Mouse (Mus musculus): ENCODE measurements around the gene Nfkbie. TPM values are rescaled to one million over a fixed set of nuclear protein-coding genes. Genes with fewer than 3 reads are reported as not detected.

Nfkbie gene
- polyA plus RNA-seq, 1 experiment from 2014 or later: 2.7 TPM

DNA sequence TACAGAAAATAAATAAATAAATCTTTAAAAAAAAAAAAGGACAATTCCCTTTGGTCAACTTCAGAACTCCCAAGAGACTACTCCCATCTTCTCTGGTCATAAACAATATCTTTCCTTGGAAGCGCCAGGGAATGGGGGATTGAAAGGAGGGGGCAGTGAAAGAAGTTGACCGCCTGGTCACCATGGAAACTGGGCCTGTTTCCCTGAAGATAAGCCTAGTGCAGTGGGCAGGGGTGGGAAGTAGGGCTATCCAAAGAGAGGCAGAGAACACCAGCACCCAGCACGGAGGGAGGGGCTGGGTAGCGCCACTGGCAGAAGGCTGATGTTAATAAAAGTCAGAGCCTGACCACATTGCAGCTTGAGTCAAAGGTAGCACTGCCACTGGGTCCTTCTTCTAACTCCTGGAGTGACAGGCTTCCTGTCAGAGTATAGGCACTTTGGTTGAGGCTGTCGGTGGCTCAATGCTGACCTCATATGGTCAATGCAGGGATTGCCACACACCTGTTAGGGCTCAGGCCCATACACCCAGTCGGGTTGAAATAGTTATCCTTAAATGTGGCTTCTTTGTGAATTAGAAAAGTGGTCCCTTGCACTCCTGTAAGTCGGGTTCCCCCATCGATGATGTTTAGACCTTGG lies 3.6 kb upstream of the Nfkbie start:
- 4% methylated on average over 8 of the region's 8 CpGs for WGBS
- Histone ChIP-seq H3K4me2 (no peak overlapping the region), H3K36me3 (no peaks in the 10 kb centered on the region), H3K27ac (replicated peaks) (no peak overlapping the region), H3K4me1 (peaks cover 26% of the 10 kb centered on the region), H3K9ac (no peak overlapping the region), H3K27me3 (replicated peaks) (peaks cover 78% of the 10 kb centered on the region), H3K9me3 (no peaks in the 10 kb centered on the region), H3K4me3 (no peak overlapping the region)
- ATAC-seq (ENCODE audit: extremely low read depth, insufficient number of reproducible peaks, low FRiP score, low TSS enrichment): no peak; the same call in 1 of the 2 replicates

DNA sequence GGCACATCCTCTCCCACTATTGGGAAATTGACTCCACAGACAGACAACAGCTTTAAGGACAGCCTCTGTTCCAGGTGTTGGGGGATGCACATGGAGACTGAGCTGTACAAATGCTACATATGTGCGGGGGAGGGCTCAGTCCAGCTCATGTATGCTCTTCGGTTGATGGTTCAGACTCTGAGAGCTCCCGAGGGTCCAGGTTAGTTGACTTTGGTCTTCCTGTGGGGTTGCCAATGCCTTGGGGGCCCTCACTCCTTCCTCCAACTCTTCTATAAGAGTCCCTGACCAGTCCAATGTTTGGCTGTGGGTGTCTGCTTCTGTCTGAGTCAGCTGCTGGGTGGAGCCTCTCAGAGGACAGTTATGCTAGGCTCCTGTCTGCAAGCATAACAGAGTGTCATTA lies 2.4 kb upstream of the Nfkbie start:
- H3K4me3 ChIP-seq: no peak overlapping the region
- no peaks in the 10 kb centered on the region for H3K9me3 ChIP-seq
- ATAC-seq (ENCODE audit: extremely low read depth, insufficient number of reproducible peaks, low FRiP score, low TSS enrichment): no peak
- H3K4me1 ChIP-seq: peaks cover 36% of the 10 kb centered on the region
- H3K27me3 ChIP-seq (replicated peaks): peaks cover 77% of the 10 kb centered on the region
- H3K4me2 ChIP-seq: no peak overlapping the region
- H3K27ac ChIP-seq (replicated peaks): no peak overlapping the region
- no peak overlapping the region for H3K9ac ChIP-seq
- H3K36me3 ChIP-seq: no peaks in the 10 kb centered on the region
- WGBS: 63% methylated on average over 3 of the region's 3 CpGs

DNA sequence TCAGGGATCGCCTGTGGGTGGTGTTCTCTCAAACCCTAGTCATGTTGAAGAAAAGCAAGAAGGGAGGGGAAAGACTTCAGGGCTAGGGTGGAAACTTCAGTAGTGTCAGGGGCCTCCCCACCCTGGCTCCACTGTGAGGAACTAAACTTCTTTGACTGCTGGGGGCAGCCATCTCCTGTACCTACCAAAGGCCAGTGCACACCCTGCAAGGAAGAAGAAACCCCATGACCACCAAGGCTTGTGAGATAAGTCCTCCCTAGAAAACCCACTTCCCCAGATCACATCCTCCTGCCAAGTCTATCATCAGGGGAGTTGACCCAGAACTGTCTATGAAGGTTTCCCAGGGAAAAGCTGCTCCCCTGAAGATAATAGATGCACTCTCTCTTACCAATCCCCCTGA lies 1.1 kb upstream of the Nfkbie start:
- H3K4me2 ChIP-seq: no peak overlapping the region
- no peaks in the 10 kb centered on the region for H3K36me3 ChIP-seq
- no peak overlapping the region for H3K9ac ChIP-seq
- H3K27ac ChIP-seq (replicated peaks): no peak overlapping the region
- H3K4me3 ChIP-seq: no peak overlapping the region
- H3K27me3 ChIP-seq (replicated peaks): peaks cover 75% of the 10 kb centered on the region
- no peak for ATAC-seq (ENCODE audit: extremely low read depth, insufficient number of reproducible peaks, low FRiP score, low TSS enrichment)
- no peaks in the 10 kb centered on the region for H3K9me3 ChIP-seq
- 21% methylated on average over 1 of the region's 1 CpGs for WGBS
- peaks cover 34% of the 10 kb centered on the region for H3K4me1 ChIP-seq

GRCm38 (mm10) chr17:45556107-45556489 lies 595 bp downstream of the Nfkbie start:
- Histone ChIP-seq H3K27ac (replicated peaks) (no peak overlapping the region), H3K27me3 (replicated peaks) (peaks cover 60% of the 10 kb centered on the region), H3K9me3 (no peaks in the 10 kb centered on the region), H3K9ac (peak overlapping the region; percentile 76), H3K4me2 (peak overlapping the region; percentile 78), H3K4me1 (peaks cover 25% of the 10 kb centered on the region), H3K36me3 (no peaks in the 10 kb centered on the region), H3K4me3 (peak overlapping the region; percentile 70)
- ATAC-seq (ENCODE audit: extremely low read depth, insufficient number of reproducible peaks, low FRiP score, low TSS enrichment): no peak
- WGBS: 2% methylated on average over 14 of the region's 14 CpGs

- no peak for ATAC-seq (ENCODE audit: extremely low read depth, insufficient number of reproducible peaks, low FRiP score, low TSS enrichment)
- WGBS: 60% methylated on average over 3 of the region's 3 CpGs
- Histone ChIP-seq H3K9me3 (no peaks in the 10 kb centered on the region), H3K4me3 (peak overlapping the region; percentile 70), H3K4me2 (peak overlapping the region; percentile 78), H3K9ac (peak overlapping the region; percentile 76), H3K27me3 (replicated peaks) (peaks cover 54% of the 10 kb centered on the region), H3K4me1 (peaks cover 25% of the 10 kb centered on the region), H3K36me3 (no peaks in the 10 kb centered on the region), H3K27ac (replicated peaks) (no peak overlapping the region)
Measured at GRCm38 (mm10) chr17:45556514-45557245, 1.2 kb downstream of the Nfkbie start.

DNA sequence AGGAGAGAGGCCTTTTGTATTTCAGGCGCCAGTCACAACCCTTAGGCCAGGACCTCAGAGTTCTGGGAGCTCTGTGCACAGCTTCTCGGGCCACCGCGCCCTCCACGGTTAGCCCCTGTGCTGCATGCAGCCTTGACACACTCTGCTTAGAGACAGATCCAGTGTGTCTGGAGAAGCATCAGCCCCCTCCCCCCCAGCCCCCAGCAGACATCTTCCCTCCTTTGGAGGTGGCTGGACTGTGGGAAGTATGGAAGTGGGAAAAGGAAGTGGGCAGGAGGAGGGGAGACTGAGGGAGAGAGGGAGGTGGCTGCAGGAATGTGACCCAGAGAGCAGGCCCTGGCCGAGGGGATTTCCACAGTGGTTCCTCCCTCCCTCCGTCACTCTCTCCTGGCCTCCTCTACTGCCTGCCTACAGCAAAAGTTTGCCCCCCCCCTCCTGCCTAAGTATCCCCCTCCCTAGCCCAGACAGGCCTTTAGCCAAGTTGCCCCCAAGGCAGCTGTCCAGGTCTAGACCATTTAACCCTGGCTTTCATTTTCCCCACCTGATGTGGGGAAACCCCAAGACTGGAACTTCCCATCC lies 1.8 kb downstream of the Nfkbie start:
- Histone ChIP-seq H3K4me3 (peak overlapping the region; percentile 70; the same call in 1 of the 2 replicates), H3K27me3 (replicated peaks) (peaks cover 54% of the 10 kb centered on the region)
- WGBS: 63% methylated on average over 7 of the region's 7 CpGs

DNA sequence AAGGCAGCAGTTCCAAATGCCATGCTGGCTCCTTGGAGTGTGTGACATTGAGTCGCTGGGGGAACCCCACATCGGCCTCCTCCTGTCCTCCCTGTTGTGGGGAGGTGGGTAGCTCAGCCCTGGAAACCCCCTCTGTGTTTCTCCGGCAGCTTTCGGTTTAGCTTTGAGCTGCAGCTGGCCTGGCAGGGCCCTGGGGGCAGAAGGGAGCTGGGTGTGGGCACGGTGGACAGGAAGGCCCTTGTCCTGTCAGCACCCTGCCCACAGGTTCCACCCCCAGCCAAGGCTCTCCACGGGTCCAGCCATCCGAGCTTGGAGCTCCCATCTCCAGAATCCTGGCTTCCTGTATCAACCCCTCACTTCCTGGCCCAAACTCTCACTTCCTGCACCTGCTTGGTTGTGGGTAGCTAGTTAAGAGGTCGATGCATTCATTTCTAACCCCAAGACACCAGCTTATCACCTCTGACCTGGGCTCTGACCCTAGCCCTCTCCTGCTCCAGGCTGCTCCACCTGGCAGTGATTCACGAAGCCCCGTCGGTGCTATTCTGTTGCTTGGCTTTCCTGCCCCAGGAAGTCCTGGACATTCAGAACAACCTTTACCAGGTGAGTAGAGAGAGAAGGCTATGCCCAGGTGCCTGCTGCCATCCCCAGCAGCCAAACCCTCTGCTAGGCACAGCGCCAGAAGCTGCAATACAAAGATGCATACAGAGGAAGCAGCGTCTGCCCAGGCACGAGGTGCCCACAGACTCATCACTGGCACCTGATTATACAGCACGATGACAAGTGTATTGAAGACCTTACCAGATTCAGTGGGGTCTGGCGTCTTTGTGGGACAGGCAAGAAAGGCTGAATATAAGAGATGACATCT lies 2.7 kb downstream of the Nfkbie start:
- Histone ChIP-seq H3K9ac (peak overlapping the region; percentile 47; the same call in 1 of the 2 replicates), H3K4me2 (peak overlapping the region; percentile 78; the same call in 1 of the 2 replicates), H3K36me3 (no peaks in the 10 kb centered on the region), H3K9me3 (no peaks in the 10 kb centered on the region), H3K27me3 (replicated peaks) (peaks cover 47% of the 10 kb centered on the region), H3K27ac (replicated peaks) (no peak overlapping the region), H3K4me1 (peaks cover 25% of the 10 kb centered on the region), H3K4me3 (no peak overlapping the region)
- 61% methylated on average over 16 of the region's 16 CpGs for WGBS
- no peak for ATAC-seq (ENCODE audit: extremely low read depth, insufficient number of reproducible peaks, low FRiP score, low TSS enrichment)

More for the DNA sequence above, 1.8 kb downstream of the Nfkbie start:
- peak overlapping the region; percentile 78 for H3K4me2 ChIP-seq
- H3K36me3 ChIP-seq: no peaks in the 10 kb centered on the region
- H3K9ac ChIP-seq: 0 out of 2 replicates have a peak overlapping the region, but pooled peaks have one; percentile 47
- peaks cover 25% of the 10 kb centered on the region for H3K4me1 ChIP-seq
- H3K9me3 ChIP-seq: no peaks in the 10 kb centered on the region
- no peak for ATAC-seq (ENCODE audit: extremely low read depth, insufficient number of reproducible peaks, low FRiP score, low TSS enrichment)
- no peak overlapping the region for H3K27ac ChIP-seq (replicated peaks)

DNA sequence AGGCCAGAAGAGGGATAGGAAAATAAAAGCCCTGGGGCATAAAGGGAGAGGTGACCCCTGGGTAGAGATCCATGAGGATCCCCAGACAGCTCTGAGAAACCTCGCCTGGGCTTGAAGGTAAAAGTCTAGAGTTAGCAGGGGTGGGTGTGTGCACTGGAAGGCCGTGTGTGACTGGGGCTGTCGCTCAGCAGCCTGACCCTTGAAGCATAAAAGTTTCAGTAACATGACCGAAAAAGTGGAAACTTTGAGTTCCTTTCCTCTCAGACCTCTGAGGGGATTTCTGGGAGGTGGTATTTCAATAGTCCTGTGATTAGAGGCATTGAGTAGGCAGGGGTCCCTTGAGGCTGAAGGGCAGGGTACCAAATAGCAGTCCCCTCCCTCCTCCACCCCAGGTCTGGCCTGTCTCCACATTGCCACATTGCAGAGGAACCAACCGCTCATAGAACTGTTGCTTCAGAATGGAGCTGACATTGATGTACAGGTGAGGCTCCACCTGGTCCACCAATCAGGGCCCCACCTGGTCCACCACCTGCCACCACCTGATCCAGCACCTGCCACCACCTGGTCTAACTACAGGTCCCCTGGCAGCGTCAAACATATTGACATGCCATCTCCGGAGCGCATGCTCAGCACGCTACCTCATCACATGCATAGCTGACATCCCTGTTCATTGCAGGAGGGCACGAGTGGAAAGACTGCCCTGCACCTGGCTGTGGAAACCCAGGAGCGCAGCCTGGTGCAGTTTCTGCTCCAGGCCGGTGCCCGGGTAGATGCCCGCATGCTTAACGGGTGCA lies 4.4 kb downstream of the Nfkbie start:
- Histone ChIP-seq H3K27ac (replicated peaks) (no peak overlapping the region), H3K27me3 (replicated peaks) (peaks cover 30% of the 10 kb centered on the region), H3K9me3 (no peaks in the 10 kb centered on the region), H3K36me3 (peaks cover under 1% of the 10 kb centered on the region; the same call in 1 of the 2 replicates), H3K9ac (no peak overlapping the region), H3K4me3 (no peak overlapping the region), H3K4me2 (no peak overlapping the region), H3K4me1 (peaks cover 32% of the 10 kb centered on the region)
- no peak for ATAC-seq (ENCODE audit: extremely low read depth, insufficient number of reproducible peaks, low FRiP score, low TSS enrichment)
- WGBS: 81% methylated on average over 15 of the region's 15 CpGs

- Histone ChIP-seq H3K9ac (0 out of 2 replicates have a peak overlapping the region, but pooled peaks have one; percentile 95), H3K4me2 (peak overlapping the region; percentile 82), H3K4me1 (peaks cover 38% of the 10 kb centered on the region), H3K27ac (replicated peaks) (no peak overlapping the region), H3K9me3 (no peaks in the 10 kb centered on the region), H3K36me3 (peaks cover 32% of the 10 kb centered on the region), H3K27me3 (replicated peaks) (peaks cover 9% of the 10 kb centered on the region), H3K4me3 (peak overlapping the region; percentile 76; the same call in 1 of the 2 replicates)
- 70% methylated on average over 12 of the region's 12 CpGs for WGBS
- ATAC-seq (ENCODE audit: extremely low read depth, insufficient number of reproducible peaks, low FRiP score, low TSS enrichment): no peak
Measured at GRCm38 (mm10) chr17:45563216-45563615, 7.7 kb downstream of the Nfkbie start.

Measured in heart, embryonic 13.5 days (tissue).